ENCODE assay signal across 11 mouse cellular contexts in genomic region chr5:140617714-140618113, GRCm38 (mm10). TPM values are rescaled to one million over a fixed set of nuclear protein-coding genes. Genes with fewer than 3 reads are reported as not detected.
A peak's percentile ranks its signal among the peaks of the same experiment; 100 is the strongest.
DNase-seq lines count a peak whose midpoint lies in the region; ATAC-seq lines count a peak whose summit lies in the region.
"Had no signal": no experiment of that assay in that cellular context is flagged by ENCODE, and none has a peak within 500 bp of the region (broad histone marks: within the 10 kb centered on the region; RNA-seq: fewer than 3 reads in every experiment).

No protein-coding gene starts in this region.

- peak overlapping the region; percentile 56 for H3K27ac ChIP-seq in midbrain, embryonic 12.5 days (replicated peaks)
- H3K27ac ChIP-seq in midbrain, embryonic 11.5 days (ENCODE audit: low read depth, low read length) = no peak overlapping the region; the same call in 1 of the 2 replicates
- H3K27ac ChIP-seq: kidney, postnatal 0 days; neural tube, embryonic 12.5 days had no signal

- H3K4me1 ChIP-seq in midbrain, embryonic 12.5 days = peaks cover 26% of the 10 kb centered on the region
- H3K4me1 ChIP-seq in midbrain, embryonic 11.5 days (ENCODE audit: control insufficient read depth, insufficient read depth, low read length) = peaks cover 9% of the 10 kb centered on the region

- H3K27me3 ChIP-seq in midbrain, embryonic 12.5 days = 0 out of 2 replicates have a peak, but pooled peaks cover under 1% of the 10 kb centered on the region
- no peaks in the 10 kb centered on the region for H3K27me3 ChIP-seq in midbrain, embryonic 11.5 days (ENCODE audit: control insufficient read depth, insufficient read depth, low read length)
- H3K27me3 ChIP-seq: neural tube, embryonic 12.5 days had no signal

- peak; percentile 37 for DNase-seq in adrenal gland, postnatal 10 days
- DNase-seq in adrenal gland, postnatal 4 days (ENCODE audit: low spot score in 2 of 2) = no peak
- no peak for DNase-seq in midbrain, embryonic 11.5 days (ENCODE audit: low spot score, missing footprints)
- peak; percentile 79 for DNase-seq in lung, postnatal 36 days
- peak; percentile 62 to 71 for DNase-seq in thymus, postnatal 10 days (ENCODE audit: low spot score in 2 of 2)
- DNase-seq in left cerebral cortex, adult 8-10 months (ENCODE audit: low spot score in 2 of 2) = no peak
- DNase-seq in cerebellum, adult 11 months = no peak

- no peaks in the 10 kb centered on the region for H3K9me3 ChIP-seq in midbrain, embryonic 12.5 days
- H3K9me3 ChIP-seq in midbrain, embryonic 11.5 days (ENCODE audit: control insufficient read depth, low read length) = no peaks in the 10 kb centered on the region
- H3K9me3 ChIP-seq: neural tube, embryonic 12.5 days had no signal

- WGBS in midbrain, embryonic 12.5 days = 91% methylated on average over 5 of the region's 5 CpGs
- 77% methylated on average over 5 of the region's 5 CpGs for WGBS in midbrain, embryonic 11.5 days

- no peak overlapping the region for H3K4me2 ChIP-seq in midbrain, embryonic 12.5 days (replicated peaks)
- H3K4me2 ChIP-seq in midbrain, embryonic 11.5 days = no peak overlapping the region
- H3K4me2 ChIP-seq: neural tube, embryonic 12.5 days had no signal

- ATAC-seq in midbrain, embryonic 12.5 days (ENCODE audit: low FRiP score, low read depth) = no peak
- ATAC-seq in midbrain, embryonic 11.5 days (ENCODE audit: low FRiP score) = no peak

- no peak overlapping the region for H3K9ac ChIP-seq in midbrain, embryonic 12.5 days (replicated peaks)
- no peak overlapping the region for H3K9ac ChIP-seq in midbrain, embryonic 11.5 days (ENCODE audit: low read length)
- H3K9ac ChIP-seq: neural tube, embryonic 12.5 days had no signal

- peaks cover 47% of the 10 kb centered on the region for H3K36me3 ChIP-seq in midbrain, embryonic 12.5 days
- H3K36me3 ChIP-seq in midbrain, embryonic 11.5 days (ENCODE audit: control insufficient read depth, insufficient read depth, low read length) = peaks cover 19% of the 10 kb centered on the region

- no peak overlapping the region for H3K4me3 ChIP-seq in midbrain, embryonic 12.5 days
- H3K4me3 ChIP-seq in midbrain, embryonic 11.5 days (ENCODE audit: low read depth, low read length) = no peak overlapping the region
- H3K4me3 ChIP-seq: neural tube, embryonic 12.5 days had no signal

RNA-seq across cellular contexts. Expression of gene Lfng, which starts 10.6 kb away (rescaled TPM):
- 10 to 100 TPM; 18.2 to 24.6 TPM for total RNA-seq in adrenal gland, postnatal 10 days (2021)
- 10 to 100 TPM; 23.5 to 24.4 TPM for total RNA-seq in adrenal gland, postnatal 4 days (2021)
- polyA plus RNA-seq in midbrain, embryonic 12.5 days (2016; fragmentation: Nextera tagmentation; extraction: Ambion mirVana) = 28.5 and 33.9 TPM in 2 replicates
- 38.3 and 40.5 TPM in 2 replicates for polyA plus RNA-seq in midbrain, embryonic 11.5 days (2014; fragmentation: Nextera tagmentation; extraction: Ambion mirVana)
- 10 to 100 TPM; 19.9 to 24.1 (median 22.3) TPM for total RNA-seq in left cerebral cortex, adult 8-10 months (2022)

RNA-seq across cellular contexts. Expression of gene Ttyh3, which starts 31.1 kb away (rescaled TPM):
- 100 to 1,000 TPM in 1 of 2 experiments, 10 to 100 TPM in 1; 79.8 to 108 TPM for total RNA-seq in adrenal gland, postnatal 10 days (2021)
- 100 to 1,000 TPM; 199 to 212 TPM for total RNA-seq in adrenal gland, postnatal 4 days (2021)
- polyA plus RNA-seq in midbrain, embryonic 12.5 days (2016; fragmentation: Nextera tagmentation; extraction: Ambion mirVana) = 68.8 and 71.0 TPM in 2 replicates
- 42.9 and 46.4 TPM in 2 replicates for polyA plus RNA-seq in midbrain, embryonic 11.5 days (2014; fragmentation: Nextera tagmentation; extraction: Ambion mirVana)
- total RNA-seq in left cerebral cortex, adult 8-10 months (2022) = 100 to 1,000 TPM; 173 to 201 (median 187) TPM

RNA-seq across cellular contexts. Expression of gene Grifin, which starts 52.8 kb away (rescaled TPM):
- not detected for total RNA-seq in adrenal gland, postnatal 10 days (2021)
- not detected for total RNA-seq in adrenal gland, postnatal 4 days (2021)
- polyA plus RNA-seq in midbrain, embryonic 12.5 days (2016; fragmentation: Nextera tagmentation; extraction: Ambion mirVana) = not detected in 2 replicates
- 0.39 TPM in 1 of 2 replicates, not detected in the other for polyA plus RNA-seq in midbrain, embryonic 11.5 days (2014; fragmentation: Nextera tagmentation; extraction: Ambion mirVana)
- total RNA-seq in left cerebral cortex, adult 8-10 months (2022) = 1 to 10 TPM in 1 of 4 experiments, under 1 TPM in 2, not detected in 1; 0.80 to 1.3 (median 0.93) TPM
- polyA plus RNA-seq: C2C12; kidney, postnatal 0 days; neural tube, embryonic 12.5 days had no signal

Comparison
In these comparisons a context has a peak if more than half of its experiments do, and no peak if none do; other contexts are left out.
1. DNase-seq: peak in adrenal gland, postnatal 10 days (single experiment), lung, postnatal 36 days (single experiment) and thymus, postnatal 10 days (2 of 2); none in adrenal gland, postnatal 4 days (0 of 2), midbrain, embryonic 11.5 days (single experiment), left cerebral cortex, adult 8-10 months (0 of 2) and cerebellum, adult 11 months (single experiment).